Mouse (Mus musculus) kidney, embryonic 15.5 days (tissue): ENCODE results near the gene Ska3. TPM values are rescaled to one million over a fixed set of nuclear protein-coding genes. Genes with fewer than 3 reads are reported as not detected.
A peak's percentile ranks its signal among the peaks of the same experiment; 100 is the strongest.

Experiments
- ATAC-seq: fragments of 200-750 bp; cut with Nextera tagmentation; replicated peaks from 2 replicates; pipeline ENCODE4 v1.8.0; 2017; ENCODE audit warnings: moderate TSS enrichment; ENCODE audit not compliant: low FRiP score
- H3K27ac ChIP-seq: fragments of 300-500 bp; sonication (generic); 2 replicates; pipeline ENCODE4 v1.5.1; 2015; ENCODE audit warnings: mild to moderate bottlenecking, inconsistent platforms
- H3K27me3 ChIP-seq: fragments of 300-500 bp; sonication (generic); 2 replicates; pipeline ENCODE4 v1.6.1; 2015; ENCODE audit warnings: inconsistent platforms
- H3K36me3 ChIP-seq: fragments of 300-500 bp; sonication (generic); 2 replicates; pipeline ENCODE4 v1.6.1; 2015; ENCODE audit warnings: inconsistent platforms
- H3K4me1 ChIP-seq: fragments of 300-500 bp; sonication (generic); 2 replicates; pipeline ENCODE4 v1.6.1; 2015; ENCODE audit warnings: inconsistent platforms
- H3K4me2 ChIP-seq: fragments of 300-500 bp; sonication (generic); 2 replicates; pipeline ENCODE4 v1.6.1; 2015; ENCODE audit warnings: moderate library complexity, mild to moderate bottlenecking, inconsistent platforms
- H3K4me3 ChIP-seq: fragments of 300-500 bp; sonication (generic); replicated peaks from 2 replicates; pipeline ENCODE4 v1.5.1; 2015; ENCODE audit warnings: mild to moderate bottlenecking, inconsistent platforms
- H3K9ac ChIP-seq: fragments of 300-500 bp; sonication (generic); 2 replicates; pipeline ENCODE4 v1.6.1; 2015; ENCODE audit warnings: mild to moderate bottlenecking, inconsistent platforms
- H3K9me3 ChIP-seq: fragments of 300-500 bp; sonication (generic); replicated peaks from 2 replicates; pipeline ENCODE4 v1.6.1; 2016; ENCODE audit warnings: inconsistent platforms
- WGBS: fragments of 180-500 bp; shearing (Covaris S2); methylation state at CpG from one replicate; pipeline ENCODE4 v1.1.7; 2015; ENCODE audit warnings: mixed read lengths; 5-methylcytosine and 5-hydroxymethylcytosine counted together
- microRNA-seq: library from miRNA; unstranded; fragments of <30 nt; microRNA quantifications from one replicate; pipeline ENCODE4, GENCODE M21; 2016
- polyA plus RNA-seq: library from polyadenylated mRNA; unstranded; fragments of >200 nt; fragmentation: Nextera tagmentation; extraction: Ambion mirVana; gene quantifications from 2 replicates; pipeline ENCODE4 v1.2.1, GENCODE M21; 2015

Gene Ska3
- polyA plus RNA-seq, 1 experiment from 2014 or later = 44.1 TPM

DNA sequence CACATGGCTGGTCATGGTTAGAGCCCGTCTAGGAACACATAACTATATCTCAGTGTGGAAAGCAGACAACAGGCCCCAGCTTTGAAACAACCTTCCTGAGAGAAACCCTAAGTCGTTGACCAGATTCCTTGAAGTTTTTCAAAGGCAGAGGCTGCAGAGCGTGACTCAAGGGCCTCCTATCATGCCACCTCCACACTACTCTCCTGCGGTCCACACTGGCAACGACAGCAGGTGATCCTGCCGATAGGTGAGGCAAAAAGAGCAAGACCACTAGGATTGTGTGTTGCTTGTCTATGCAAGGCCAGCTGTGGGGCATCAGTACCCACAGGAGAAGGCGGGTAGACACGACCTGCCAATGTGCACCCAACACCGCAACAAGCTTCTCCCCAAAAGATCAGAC lies 36.2 kb downstream of the Ska3 start:
- H3K4me2 ChIP-seq = no peak overlapping the region
- H3K27me3 ChIP-seq = no peaks in the 10 kb centered on the region
- H3K4me1 ChIP-seq = no peaks in the 10 kb centered on the region
- no peaks in the 10 kb centered on the region for H3K9me3 ChIP-seq
- no peak overlapping the region for H3K4me3 ChIP-seq
- H3K27ac ChIP-seq = no peak overlapping the region
- H3K36me3 ChIP-seq = no peaks in the 10 kb centered on the region
- WGBS = 84% methylated on average over 9 of the region's 9 CpGs
- no peak overlapping the region for H3K9ac ChIP-seq
- no peak for ATAC-seq

DNA sequence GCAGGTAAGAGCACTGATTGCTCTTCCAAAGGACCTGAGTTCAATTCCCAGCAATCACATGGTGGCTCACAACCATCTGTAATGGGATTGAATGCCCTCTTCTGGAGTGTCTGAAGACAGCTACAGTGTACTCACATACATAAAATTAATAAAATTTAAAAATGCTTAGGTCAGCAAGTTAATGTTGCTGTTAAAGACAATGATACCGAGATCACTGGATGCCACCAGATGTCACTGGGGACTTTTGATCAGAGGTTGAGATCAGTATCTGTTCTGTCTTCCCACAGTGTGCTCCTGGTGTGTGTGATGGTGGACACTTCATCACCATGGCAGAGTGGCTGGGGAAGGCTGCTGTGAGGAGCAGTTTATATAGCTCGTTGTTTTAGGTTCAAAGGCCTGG lies 36.7 kb downstream of the Ska3 start:
- Histone ChIP-seq H3K36me3 (no peaks in the 10 kb centered on the region), H3K27me3 (no peaks in the 10 kb centered on the region), H3K4me2 (no peak overlapping the region), H3K4me1 (no peaks in the 10 kb centered on the region), H3K27ac (no peak overlapping the region), H3K9me3 (no peaks in the 10 kb centered on the region), H3K9ac (no peak overlapping the region), H3K4me3 (no peak overlapping the region)
- WGBS = 57% methylated on average over 2 of the region's 2 CpGs
- ATAC-seq = no peak

GRCm38 (mm10) chr14:57787406-57787805 lies 38.6 kb downstream of the Ska3 start:
- no peak overlapping the region for H3K4me2 ChIP-seq
- ATAC-seq = no peak
- H3K36me3 ChIP-seq = no peaks in the 10 kb centered on the region
- H3K27ac ChIP-seq = no peak overlapping the region
- no peak overlapping the region for H3K9ac ChIP-seq
- no peaks in the 10 kb centered on the region for H3K4me1 ChIP-seq
- H3K27me3 ChIP-seq = no peaks in the 10 kb centered on the region
- no peak overlapping the region for H3K4me3 ChIP-seq
- 50% methylated on average over 4 of the region's 4 CpGs for WGBS
- no peaks in the 10 kb centered on the region for H3K9me3 ChIP-seq

- H3K27ac ChIP-seq = no peak overlapping the region
- H3K4me1 ChIP-seq = no peaks in the 10 kb centered on the region
- H3K9ac ChIP-seq = no peak overlapping the region
- H3K4me2 ChIP-seq = no peak overlapping the region
- H3K36me3 ChIP-seq = no peaks in the 10 kb centered on the region
- no peaks in the 10 kb centered on the region for H3K9me3 ChIP-seq
- H3K4me3 ChIP-seq = no peak overlapping the region
- 86% methylated on average over 6 of the region's 6 CpGs for WGBS
- H3K27me3 ChIP-seq = no peaks in the 10 kb centered on the region
- ATAC-seq = no peak
Measured at GRCm38 (mm10) chr14:57772157-57772815, 53.7 kb downstream of the Ska3 start.

- Histone ChIP-seq H3K4me1 (no peaks in the 10 kb centered on the region), H3K36me3 (no peaks in the 10 kb centered on the region), H3K9ac (no peak overlapping the region), H3K9me3 (no peaks in the 10 kb centered on the region), H3K4me2 (no peak overlapping the region), H3K27ac (0 out of 2 replicates have a peak overlapping the region, but pooled peaks have one; percentile 14), H3K27me3 (no peaks in the 10 kb centered on the region), H3K4me3 (no peak overlapping the region)
- no peak for ATAC-seq
- 91% methylated on average over 5 of the region's 5 CpGs for WGBS
Measured at GRCm38 (mm10) chr14:57769102-57769501, 56.9 kb downstream of the Ska3 start.

DNA sequence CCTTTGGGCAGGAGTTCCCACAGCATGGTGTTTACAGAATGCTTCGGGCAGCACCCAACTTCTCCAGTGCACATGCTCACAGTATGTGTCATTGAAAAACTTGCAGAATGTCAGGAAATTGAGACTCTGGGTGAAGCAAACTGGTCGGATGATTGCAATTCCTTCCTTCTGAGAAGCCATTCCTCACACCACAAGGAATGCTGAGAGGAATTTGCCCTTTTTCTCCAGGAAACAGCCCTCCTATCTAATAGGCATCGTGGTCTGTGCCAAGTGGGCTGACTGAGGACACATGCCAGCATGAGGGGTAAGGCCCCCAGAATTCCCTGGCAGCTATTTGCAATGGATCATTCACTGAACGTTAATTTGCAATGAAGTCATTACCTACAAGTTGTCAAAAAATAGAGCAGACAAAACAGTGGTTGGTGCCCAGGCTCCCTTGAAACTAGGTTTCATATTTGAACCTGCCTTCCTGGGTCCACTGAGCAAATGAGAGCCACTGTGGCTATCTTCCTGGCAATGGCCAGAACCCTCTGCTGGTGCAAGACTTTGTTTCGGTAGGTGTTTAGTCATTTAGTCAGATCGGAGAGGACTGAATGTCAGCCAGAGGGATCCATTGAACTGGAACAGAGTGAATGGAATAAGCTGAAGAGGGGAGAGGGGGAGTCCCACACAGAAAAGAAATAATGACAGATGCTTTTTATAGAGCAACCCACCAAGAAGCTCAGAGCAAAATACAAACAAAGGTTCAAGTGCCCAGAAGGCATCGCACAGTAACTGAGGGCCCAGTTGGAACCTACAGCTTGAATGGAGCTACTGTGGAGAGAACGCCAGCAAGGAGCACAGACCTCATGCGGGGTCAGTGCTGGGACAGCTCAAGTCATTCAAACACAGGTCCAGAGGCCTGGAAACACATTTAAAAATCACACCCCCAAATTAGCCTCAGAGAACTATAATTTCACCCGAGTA lies 65.3 kb downstream of the Ska3 start:
- Histone ChIP-seq H3K36me3 (no peaks in the 10 kb centered on the region), H3K9ac (no peak overlapping the region), H3K4me1 (no peaks in the 10 kb centered on the region), H3K4me2 (no peak overlapping the region), H3K27me3 (no peaks in the 10 kb centered on the region), H3K27ac (no peak overlapping the region), H3K9me3 (no peaks in the 10 kb centered on the region), H3K4me3 (no peak overlapping the region)
- 62% methylated on average over 10 of the region's 10 CpGs for WGBS
- ATAC-seq = no peak

- no peak within 1 kb of the TSS for H3K4me2 ChIP-seq
- H3K9ac ChIP-seq = no peak within 1 kb of the TSS
- no peak for ATAC-seq
- no peaks in the 10 kb centered on the region for H3K36me3 ChIP-seq
- no peaks in the 10 kb centered on the region for H3K9me3 ChIP-seq
- H3K4me1 ChIP-seq = peaks cover 4% of the 10 kb centered on the region; the same call in 1 of the 2 replicates
- no peak within 1 kb of the TSS for H3K27ac ChIP-seq
- H3K27me3 ChIP-seq = no peaks in the 10 kb centered on the region
- no peak within 1 kb of the TSS for H3K4me3 ChIP-seq
- 62% methylated on average over 4 of the region's 4 CpGs for WGBS
Measured at GRCm38 (mm10) chr14:57758237-57758636, 67.7 kb downstream of the Ska3 start, which contains the start of gene Lats2. Gene Lats2 (minus strand): TSS chr14:57758388.

Small RNA genes within 50 kb of the gene (microRNA-seq; reads per million reads assigned to microRNA genes)
- gene Mir3077 = not detected

Other genes with a start within 250 kb of the Ska3 start
- 22.4 and 24.0 TPM in 2 replicates for gene Xpo4, start 160.8 kb downstream of the Ska3 start, polyA plus RNA-seq
- gene Gm49361, start 80.1 kb downstream of the Ska3 start, polyA plus RNA-seq = not detected in 2 replicates
- gene Lats2, start 67.8 kb downstream of the Ska3 start, polyA plus RNA-seq = 23.5 and 24.5 TPM in 2 replicates
- 25.0 and 28.5 TPM in 2 replicates for gene Sap18, start 28.0 kb downstream of the Ska3 start, polyA plus RNA-seq
- 146 and 147 TPM in 2 replicates for gene Mrpl57, start within 50 bp of the Ska3 start, polyA plus RNA-seq
- 70.8 and 77.5 TPM in 2 replicates for gene Zdhhc20, start 64.1 kb upstream of the Ska3 start, polyA plus RNA-seq
- 82.2 and 86.3 TPM in 2 replicates for gene Micu2, start 173.1 kb upstream of the Ska3 start, polyA plus RNA-seq
- 6.7 and 7.9 TPM in 2 replicates for gene Fgf9, start 244.4 kb upstream of the Ska3 start, polyA plus RNA-seq